ENCODE assay signal across 9 mouse cellular contexts in genomic region chr1:74067866-74068265, GRCm38 (mm10). TPM values are rescaled to one million over a fixed set of nuclear protein-coding genes. Genes with fewer than 3 reads are reported as not detected.
A peak's percentile ranks its signal among the peaks of the same experiment; 100 is the strongest.
DNase-seq lines count a peak whose midpoint lies in the region; ATAC-seq and TF ChIP-seq lines count a peak whose summit lies in the region.
"Had no signal": no experiment of that assay in that cellular context is flagged by ENCODE, and none has a peak within 500 bp of the region (broad histone marks: within the 10 kb centered on the region; RNA-seq: fewer than 3 reads in every experiment).

No protein-coding gene starts in this region.

- peak overlapping the region; percentile 39 for H3K4me3 ChIP-seq in kidney, embryonic 14.5 days (ENCODE audit: low read length)
- peak overlapping the region; percentile 48 for H3K4me3 ChIP-seq in embryonic facial prominence, embryonic 14.5 days (ENCODE audit: low read depth, low read length)
- H3K4me3 ChIP-seq in limb, embryonic 12.5 days (replicated peaks) = peak overlapping the region; percentile 50
- peak overlapping the region; percentile 40 for H3K4me3 ChIP-seq in small intestine, adult 2 months (ENCODE audit: low read depth, low read length)

- ATAC-seq in kidney, embryonic 14.5 days (ENCODE audit: low FRiP score, low TSS enrichment) = no peak
- no peak for ATAC-seq in embryonic facial prominence, embryonic 14.5 days (ENCODE audit: low read depth)
- ATAC-seq in limb, embryonic 12.5 days (ENCODE audit: insufficient number of reproducible peaks, insufficient read depth, low FRiP score, low TSS enrichment, low read depth) = no peak
- ATAC-seq in activated CD4-positive, CD25-positive, alpha-beta regulatory T cell, adult 4 months = no peak
- ATAC-seq: Patski had no signal

- TF ChIP-seq POLR2A in small intestine, adult 2 months (IDR thresholded peaks at IDR 0.05; ENCODE audit: low read depth, low read length) = no peak

- H3K36me3 ChIP-seq in kidney, embryonic 14.5 days (ENCODE audit: control insufficient read depth, insufficient read depth, low read length) = no peaks in the 10 kb centered on the region; the same call in 1 of the 2 replicates
- H3K36me3 ChIP-seq in embryonic facial prominence, embryonic 14.5 days (ENCODE audit: control insufficient read depth, insufficient read depth, low read length) = no peaks in the 10 kb centered on the region; the same call in 1 of the 2 replicates
- peaks cover 31% of the 10 kb centered on the region for H3K36me3 ChIP-seq in limb, embryonic 12.5 days
- no peaks in the 10 kb centered on the region for H3K36me3 ChIP-seq in small intestine, adult 2 months (ENCODE audit: control insufficient read depth, insufficient read depth, low read length)

- peak overlapping the region; percentile 78 for H3K4me2 ChIP-seq in kidney, embryonic 14.5 days (replicated peaks; ENCODE audit: low read depth, low read length)
- H3K4me2 ChIP-seq in embryonic facial prominence, embryonic 14.5 days (ENCODE audit: low read depth, low read length) = peak overlapping the region; percentile 88
- peak overlapping the region; percentile 89 for H3K4me2 ChIP-seq in limb, embryonic 12.5 days

- no peak overlapping the region for H3K27ac ChIP-seq in kidney, embryonic 14.5 days (ENCODE audit: low read depth, low read length)
- H3K27ac ChIP-seq in embryonic facial prominence, embryonic 14.5 days (replicated peaks; ENCODE audit: low read depth, low read length) = peak overlapping the region; percentile 73
- peak overlapping the region; percentile 92 for H3K27ac ChIP-seq in limb, embryonic 12.5 days
- no peak overlapping the region for H3K27ac ChIP-seq in small intestine, adult 2 months (ENCODE audit: insufficient read depth, low read depth, low read length)

- H3K9ac ChIP-seq in kidney, embryonic 14.5 days (ENCODE audit: low read depth, low read length) = peak overlapping the region; percentile 63; the same call in 1 of the 2 replicates
- peak overlapping the region; percentile 72 for H3K9ac ChIP-seq in embryonic facial prominence, embryonic 14.5 days (ENCODE audit: low read depth, low read length)
- peak overlapping the region; percentile 70 for H3K9ac ChIP-seq in limb, embryonic 12.5 days (replicated peaks)

- DNase-seq in kidney, postnatal 14 days = no peak
- DNase-seq in embryonic facial prominence, embryonic 14.5 days (ENCODE audit: low spot score) = no peak
- DNase-seq in frontal cortex, postnatal 36 days (ENCODE audit: low spot score in 2 of 2) = no peak
- no peak for DNase-seq in adrenal gland, adult 18-20 months (ENCODE audit: low spot score in 2 of 2)

- H3K27me3 ChIP-seq in kidney, embryonic 14.5 days (ENCODE audit: control insufficient read depth, insufficient read depth, low read length) = no peaks in the 10 kb centered on the region
- no peaks in the 10 kb centered on the region for H3K27me3 ChIP-seq in embryonic facial prominence, embryonic 14.5 days (replicated peaks; ENCODE audit: control insufficient read depth, insufficient read depth, low read length)
- no peaks in the 10 kb centered on the region for H3K27me3 ChIP-seq in limb, embryonic 12.5 days
- peaks cover 9% of the 10 kb centered on the region; the same call in 1 of the 2 replicates for H3K27me3 ChIP-seq in small intestine, adult 2 months (ENCODE audit: control insufficient read depth, insufficient read depth, low read length)
- H3K27me3 ChIP-seq: Patski had no signal

- H3K4me1 ChIP-seq in kidney, embryonic 14.5 days (ENCODE audit: control insufficient read depth, insufficient read depth, low read length) = peaks cover 24% of the 10 kb centered on the region
- peaks cover 35% of the 10 kb centered on the region for H3K4me1 ChIP-seq in embryonic facial prominence, embryonic 14.5 days (ENCODE audit: control insufficient read depth, insufficient read depth, low read length)
- H3K4me1 ChIP-seq in limb, embryonic 12.5 days (replicated peaks) = peaks cover 58% of the 10 kb centered on the region
- no peaks in the 10 kb centered on the region; the same call in 1 of the 2 replicates for H3K4me1 ChIP-seq in small intestine, adult 2 months (ENCODE audit: control insufficient read depth, insufficient read depth, insufficient read length, low read length)

- 15% methylated on average over 14 of the region's 14 CpGs for WGBS in kidney, embryonic 14.5 days
- WGBS in embryonic facial prominence, embryonic 14.5 days = 31% methylated on average over 11 of the region's 14 CpGs
- WGBS in limb, embryonic 12.5 days = 23% methylated on average over 13 of the region's 14 CpGs
- 27% methylated on average over 14 of the region's 14 CpGs for WGBS in small intestine, adult 2 months

- H3K9me3 ChIP-seq in kidney, embryonic 14.5 days (ENCODE audit: control insufficient read depth, low read length) = no peaks in the 10 kb centered on the region
- no peaks in the 10 kb centered on the region for H3K9me3 ChIP-seq in embryonic facial prominence, embryonic 14.5 days (ENCODE audit: control insufficient read depth, low read length)
- H3K9me3 ChIP-seq in limb, embryonic 12.5 days = no peaks in the 10 kb centered on the region

- TF ChIP-seq CTCF in small intestine, adult 2 months (IDR thresholded peaks at IDR 0.05; ENCODE audit: extremely low read depth, insufficient read length, insufficient replicate concordance, low read depth, low read length) = no peak

RNA-seq across cellular contexts. Expression of gene Tns1, which starts 56.4 kb away (rescaled TPM):
- 40.1 and 59.2 TPM in 2 replicates for polyA plus RNA-seq in kidney, embryonic 14.5 days (2014; fragmentation: Nextera tagmentation; extraction: Ambion mirVana)
- polyA plus RNA-seq in embryonic facial prominence, embryonic 14.5 days (2014; fragmentation: Nextera tagmentation; extraction: Ambion mirVana) = 51.5 and 58.5 TPM in 2 replicates
- 36.7 and 44.9 TPM in 2 replicates for polyA plus RNA-seq in limb, embryonic 12.5 days (2016; fragmentation: Nextera tagmentation; extraction: Ambion mirVana)
- 79.6 and 87.0 TPM in 2 replicates for polyA plus RNA-seq in small intestine, adult 2 months (2012; rRNA removed)
- polyA plus RNA-seq in activated CD4-positive, CD25-positive, alpha-beta regulatory T cell, adult 4 months (2017; shearing (Covaris generic)) = 10 to 100 TPM; 21.7 to 23.3 TPM
- 100 to 1,000 TPM; 389 to 450 TPM for total RNA-seq in adrenal gland, adult 18-20 months (2021)

RNA-seq across cellular contexts. Expression of gene Rufy4, which starts 57.5 kb away (rescaled TPM):
- not detected in 2 replicates for polyA plus RNA-seq in kidney, embryonic 14.5 days (2014; fragmentation: Nextera tagmentation; extraction: Ambion mirVana)
- 0.37 and 0.72 TPM in 2 replicates for polyA plus RNA-seq in embryonic facial prominence, embryonic 14.5 days (2014; fragmentation: Nextera tagmentation; extraction: Ambion mirVana)
- polyA plus RNA-seq in limb, embryonic 12.5 days (2016; fragmentation: Nextera tagmentation; extraction: Ambion mirVana) = 0.15 and 0.18 TPM in 2 replicates
- polyA plus RNA-seq in small intestine, adult 2 months (2012; rRNA removed) = 0.11 TPM in 1 of 2 replicates, not detected in the other
- not detected for polyA plus RNA-seq in activated CD4-positive, CD25-positive, alpha-beta regulatory T cell, adult 4 months (2017; shearing (Covaris generic))
- total RNA-seq in adrenal gland, adult 18-20 months (2021) = 1 to 10 TPM; 1.3 to 2.0 TPM

Comparison
In these comparisons a context has a peak if more than half of its experiments do, and no peak if none do; other contexts are left out.
1. H3K27ac ChIP-seq: peak in embryonic facial prominence, embryonic 14.5 days (single experiment) and limb, embryonic 12.5 days (single experiment); none in kidney, embryonic 14.5 days (single experiment) and small intestine, adult 2 months (single experiment).
2. Peak in every context shown above with its lines, with median percentiles within 50 percentile points of each other: H3K4me2 ChIP-seq, H3K4me3 ChIP-seq and H3K9ac ChIP-seq.